Mouse (Mus musculus) adrenal gland, adult 10 weeks (tissue): ENCODE results near the gene Asmt. TPM values are rescaled to one million over a fixed set of nuclear protein-coding genes. Genes with fewer than 3 reads are reported as not detected.

ENCODE experiments used
- polyA plus RNA-seq: library from polyadenylated mRNA; stranded (reverse); fragments of 350-450 nt; fragmentation: Illumina TruSeq; extraction: RNeasy Lipid Tissue Mini Kit (QIAGEN cat#74804); gene quantifications from one replicate; pipeline ENCODE4 v1.2.3, GENCODE M21; 2014; ENCODE audit warnings: low read depth, low replicate concordance

The Asmt gene
- polyA plus RNA-seq, result not detected

DNA sequence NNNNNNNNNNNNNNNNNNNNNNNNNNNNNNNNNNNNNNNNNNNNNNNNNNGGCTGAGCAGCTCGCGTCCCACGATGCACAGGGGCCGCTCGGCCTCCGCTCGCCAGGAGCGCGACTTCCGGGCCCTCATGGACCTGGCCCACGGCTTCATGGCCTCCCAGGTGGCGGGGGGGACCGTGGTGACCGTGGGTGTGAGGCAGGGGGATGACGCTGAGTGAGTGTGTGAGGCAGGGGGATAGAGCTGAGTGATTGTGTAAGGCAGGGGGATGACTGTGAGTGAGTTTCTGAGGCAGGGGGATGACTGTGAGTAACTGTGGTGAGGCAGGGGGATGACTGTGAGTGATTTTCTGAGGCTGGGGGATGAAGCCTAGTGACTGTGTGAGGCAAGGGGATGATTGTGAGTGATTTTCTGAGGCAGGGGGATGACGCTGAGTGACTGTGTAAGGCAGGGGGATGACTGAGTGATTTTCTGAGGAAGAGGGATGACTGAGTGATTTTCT lies at the start of gene Asmt:
Asmt (plus strand) TSS at position 51 of the 499 bp plus-strand sequence.

